Mouse (Mus musculus) cerebellum, adult 2 months (tissue): Measurements from ENCODE around the gene Zfp316. TPM values are rescaled to one million over a fixed set of nuclear protein-coding genes. Genes with fewer than 3 reads are reported as not detected.

Experiments
- DNase-seq, 2 experiments: peaks; one replicate each; pipeline ENCODE4 v3.0.0; 2021
- H3K27ac ChIP-seq: fragments of 200-500 bp; 2 replicates; pipeline ENCODE4 v1.5.1; 2012; ENCODE audit warnings: low read length, control low read depth, inconsistent platforms; ENCODE audit not compliant: insufficient read depth
- H3K27me3 ChIP-seq: fragments of 200-500 bp; 2 replicates; pipeline ENCODE4 v1.6.1; 2012; ENCODE audit warnings: inconsistent platforms, mild to moderate bottlenecking, low read length, moderate library complexity; ENCODE audit not compliant: control insufficient read depth, insufficient read depth
- H3K4me1 ChIP-seq: fragments of 200-500 bp; 2 replicates; pipeline ENCODE4 v1.6.1; 2011; ENCODE audit warnings: low read length; ENCODE audit not compliant: control insufficient read depth, insufficient read depth
- H3K4me3 ChIP-seq: fragments of 200-500 bp; replicated peaks from 2 replicates; pipeline ENCODE3; 2011; ENCODE audit warnings: mild to moderate bottlenecking, low read depth, low read length, control low read depth; ENCODE audit not compliant: insufficient read depth
- CTCF ChIP-seq: fragments of 200-500 bp; IDR thresholded peaks from 2 replicates; pipeline ENCODE4 v1.5.1; 2011; ENCODE audit warnings: low read depth, mild to moderate bottlenecking, control low read depth, low read length, moderate library complexity, borderline replicate concordance; ENCODE audit not compliant: insufficient read depth
- POLR2A ChIP-seq: fragments of 200-500 bp; IDR thresholded peaks from 2 replicates; pipeline ENCODE4 v1.6.1; 2011; ENCODE audit warnings: low read length, control low read depth, borderline replicate concordance; ENCODE audit not compliant: insufficient read depth
- WGBS: fragments of 180-500 bp; shearing (Covaris S2); methylation state at CpG from one replicate; pipeline ENCODE4 v1.1.7; 2018; 5-methylcytosine and 5-hydroxymethylcytosine counted together
- polyA plus RNA-seq: library from polyadenylated mRNA; depleted of rRNA; stranded (reverse); fragments of >200 nt; gene quantifications from 2 replicates; pipeline ENCODE4 v1.2.3, GENCODE M21; 2012

Gene Zfp316
- polyA plus RNA-seq, 1 experiment = 14.1 TPM

- Histone ChIP-seq H3K27me3 (no peaks in the 10 kb centered on the region), H3K27ac (no peak overlapping the region), H3K4me3 (no peak overlapping the region), H3K4me1 (peaks cover 12% of the 10 kb centered on the region)
- TF ChIP-seq CTCF (no peak), POLR2A (no peak)
- 36% methylated on average over 16 of the region's 16 CpGs for WGBS
- DNase-seq = no peak
These were observed 2.9 kb upstream of the Zfp316 start for GRCm38 (mm10) chr5:143272540-143273330.

GRCm38 (mm10) chr5:143272108-143272507, 2.3 kb upstream of the Zfp316 start:
- Histone ChIP-seq H3K4me1 (peaks cover 12% of the 10 kb centered on the region), H3K27ac (no peak overlapping the region), H3K27me3 (no peaks in the 10 kb centered on the region), H3K4me3 (no peak overlapping the region)
- no peak for DNase-seq
- WGBS = 67% methylated on average over 3 of the region's 3 CpGs
- TF ChIP-seq POLR2A (no peak), CTCF (no peak)

DNA sequence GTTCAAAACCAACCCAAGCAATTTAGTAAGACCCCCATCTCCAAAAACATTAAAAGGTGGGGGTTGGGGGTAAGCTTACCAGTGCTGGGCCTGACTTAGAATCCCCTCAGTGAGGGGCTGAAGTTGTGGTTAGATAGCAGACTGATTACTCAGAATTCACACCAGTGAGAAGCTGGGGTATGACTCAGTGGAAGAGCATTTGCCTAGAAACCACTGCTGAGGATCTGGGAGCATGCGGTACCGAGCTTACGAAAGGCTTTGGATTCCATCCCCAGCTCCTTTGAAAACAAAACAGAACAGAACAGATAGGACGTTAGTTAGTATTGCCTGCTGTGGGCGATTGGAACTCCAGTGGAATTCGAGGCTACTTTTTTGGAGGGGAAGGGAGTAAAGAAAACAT, 1.8 kb upstream of the Zfp316 start:
- Histone ChIP-seq H3K4me1 (peaks cover 16% of the 10 kb centered on the region), H3K27ac (no peak overlapping the region), H3K4me3 (no peak overlapping the region), H3K27me3 (no peaks in the 10 kb centered on the region)
- no peak for DNase-seq
- 92% methylated on average over 6 of the region's 6 CpGs for WGBS
- TF ChIP-seq CTCF (no peak), POLR2A (no peak)

GRCm38 (mm10) chr5:143270151-143270519, 313 bp upstream of the Zfp316 start:
- under 1% methylated on average over 12 of the region's 12 CpGs for WGBS
- H3K27ac ChIP-seq = peak overlapping the region; percentile 77
- DNase-seq = no peak
- no peaks in the 10 kb centered on the region for H3K27me3 ChIP-seq
- peak overlapping the region; percentile 88 for H3K4me3 ChIP-seq
- no peak for TF ChIP-seq POLR2A
- TF ChIP-seq CTCF = no peak
- peaks cover 22% of the 10 kb centered on the region for H3K4me1 ChIP-seq

DNA sequence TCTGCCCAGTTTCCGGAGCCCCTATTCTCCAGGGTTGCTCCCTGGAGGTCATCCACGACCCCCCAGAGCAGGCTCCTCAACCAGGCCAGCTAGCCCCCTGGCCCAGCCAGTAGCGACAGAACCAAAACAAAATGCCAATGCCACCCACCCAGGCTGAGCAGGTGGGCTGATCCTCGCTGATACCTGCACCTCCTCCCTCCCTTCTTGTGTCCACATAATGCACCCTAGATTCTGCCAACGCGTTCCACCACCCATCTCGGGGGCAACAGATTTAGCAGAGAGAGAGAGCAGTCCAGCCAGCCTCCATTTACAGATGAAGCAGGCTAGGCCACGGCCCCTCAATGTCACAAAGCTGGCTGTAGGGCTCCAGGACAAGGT, 848 bp downstream of the Zfp316 start:
- DNase-seq = no peak
- H3K4me3 ChIP-seq = peak overlapping the region; percentile 88
- 6% methylated on average over 8 of the region's 8 CpGs for WGBS
- no peak for TF ChIP-seq POLR2A
- TF ChIP-seq CTCF = no peak
- no peak overlapping the region for H3K27ac ChIP-seq
- no peaks in the 10 kb centered on the region for H3K27me3 ChIP-seq
- H3K4me1 ChIP-seq = peaks cover 31% of the 10 kb centered on the region

DNA sequence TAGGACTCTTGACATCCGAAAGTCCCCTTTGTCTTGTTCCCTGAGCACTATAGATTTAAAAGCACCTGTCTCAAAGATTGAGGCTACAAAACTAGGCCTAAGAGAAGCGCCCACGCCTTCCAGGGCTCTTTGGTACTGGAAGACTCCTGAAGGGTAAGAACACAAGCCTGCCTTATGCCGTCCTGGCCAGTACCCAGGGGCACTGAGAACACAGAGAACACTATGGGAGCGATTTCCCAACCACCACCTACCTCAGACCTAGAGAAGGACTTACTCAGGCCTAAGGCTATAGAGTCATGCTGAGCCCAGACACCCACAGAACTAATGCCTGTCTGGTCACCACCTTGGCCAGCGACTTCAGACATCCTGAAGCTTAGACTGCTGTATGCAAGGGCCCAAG, 3.0 kb downstream of the Zfp316 start:
- TF ChIP-seq POLR2A (no peak), CTCF (no peak)
- H3K27ac ChIP-seq = no peak overlapping the region

DNA sequence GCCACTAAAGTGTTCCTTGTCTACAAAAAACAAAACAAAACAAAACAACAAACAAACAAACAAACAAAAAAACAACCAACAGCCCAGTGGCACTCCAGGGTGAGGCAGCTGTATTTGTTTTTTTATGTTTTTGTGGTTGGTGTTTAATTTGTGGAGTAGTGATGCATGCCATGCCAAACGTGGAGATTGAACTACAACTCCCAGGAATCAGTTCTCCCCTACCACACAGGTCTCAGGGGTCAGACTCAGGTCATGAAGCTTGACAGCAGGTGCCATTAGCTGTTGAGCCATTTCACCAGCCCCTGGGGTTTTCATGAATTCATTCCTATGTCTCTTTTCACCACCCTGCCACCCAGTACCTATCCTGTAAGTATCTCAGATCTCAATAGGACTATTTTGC, 4.4 kb downstream of the Zfp316 start:
- 40% methylated on average over 1 of the region's 1 CpGs for WGBS
- no peak overlapping the region for H3K27ac ChIP-seq

More for the DNA sequence above, 3.0 kb downstream of the Zfp316 start:
- DNase-seq = no peak
- WGBS = 59% methylated on average over 6 of the region's 6 CpGs
- Histone ChIP-seq H3K4me1 (peaks cover 31% of the 10 kb centered on the region), H3K27me3 (no peaks in the 10 kb centered on the region), H3K4me3 (no peak overlapping the region)

DNA sequence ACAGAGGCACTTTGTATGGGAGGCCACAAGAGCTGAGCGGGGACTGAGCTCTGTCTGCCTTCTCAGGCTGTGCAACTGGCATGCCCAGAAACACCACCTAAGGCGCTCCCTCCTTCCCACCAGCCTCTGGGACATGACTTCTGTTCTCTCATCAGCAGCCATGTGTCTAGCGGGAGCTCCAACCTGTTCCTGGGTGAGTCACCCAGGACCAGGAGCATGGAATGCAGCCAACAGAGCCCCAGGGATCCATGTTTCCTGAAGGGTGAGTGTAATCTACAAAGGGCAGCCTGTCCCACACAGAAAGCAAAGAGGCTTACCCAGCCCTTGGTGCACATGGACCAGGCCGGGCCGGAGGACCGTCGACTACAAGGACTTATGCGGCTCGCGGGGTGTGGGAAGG, 5.1 kb downstream of the Zfp316 start:
- H3K27ac ChIP-seq = no peak overlapping the region
- H3K4me1 ChIP-seq = peaks cover 26% of the 10 kb centered on the region
- H3K27me3 ChIP-seq = no peaks in the 10 kb centered on the region
- DNase-seq = peak; percentile 39 to 55
- WGBS = 72% methylated on average over 10 of the region's 10 CpGs
- no peak overlapping the region for H3K4me3 ChIP-seq
- TF ChIP-seq POLR2A (no peak), CTCF (no peak)

More for the DNA sequence above, 4.4 kb downstream of the Zfp316 start:
- DNase-seq = no peak
- Histone ChIP-seq H3K4me3 (no peak overlapping the region), H3K4me1 (peaks cover 26% of the 10 kb centered on the region), H3K27me3 (no peaks in the 10 kb centered on the region)
- no peak for TF ChIP-seq POLR2A
- no peak for TF ChIP-seq CTCF
